Mouse (Mus musculus): ENCODE measurements around the gene Hormad1.

- no peak for TF ChIP-seq HCFC1 (IDR thresholded peaks at IDR 0.05; ENCODE audit: borderline replicate concordance, insufficient read depth, low read length)
- TF ChIP-seq CHD2 (IDR thresholded peaks at IDR 0.05; ENCODE audit: low read depth, low read length), result no peak
These were observed 28.5 kb upstream of the Hormad1 start for GRCm38 (mm10) chr3:95531025-95531424.

All from ES-E14 (cell line).